Mouse (Mus musculus) CD8-positive naive resting alpha-beta T cell, adult 2 months (primary cell): Measurements from ENCODE around the gene Lrrc3c.

ENCODE experiments used
- DNase-seq, 2 experiments: peaks; one replicate each; pipeline ENCODE4 v3.0.0; 2022; ENCODE audit warnings: low read depth in 2 of 2, low spot score in 2 of 2

Lrrc3c gene

DNA sequence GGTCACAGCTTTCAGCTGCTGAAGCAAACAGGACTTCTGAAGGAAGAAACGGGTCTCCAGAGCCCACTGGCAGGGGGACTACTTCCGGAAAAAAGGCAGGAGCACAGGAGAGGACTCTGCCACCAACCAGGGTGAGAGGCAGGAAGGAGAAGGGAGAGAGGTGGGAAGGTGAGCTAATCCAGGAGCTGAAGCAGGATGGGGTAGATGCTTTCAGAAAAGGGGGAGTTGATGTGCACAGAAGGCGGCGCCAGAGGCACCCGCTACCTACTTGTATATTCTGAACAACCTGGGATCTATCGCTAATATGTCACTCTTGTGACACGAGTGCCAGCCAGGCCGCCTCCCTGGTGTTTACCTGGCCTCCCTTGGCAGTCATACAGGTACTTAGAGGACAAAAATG is at the start of gene Lrrc3c:
Lrrc3c (plus strand) TSS at position 301 of the 400 bp plus-strand sequence.
- no peak for DNase-seq

DNA sequence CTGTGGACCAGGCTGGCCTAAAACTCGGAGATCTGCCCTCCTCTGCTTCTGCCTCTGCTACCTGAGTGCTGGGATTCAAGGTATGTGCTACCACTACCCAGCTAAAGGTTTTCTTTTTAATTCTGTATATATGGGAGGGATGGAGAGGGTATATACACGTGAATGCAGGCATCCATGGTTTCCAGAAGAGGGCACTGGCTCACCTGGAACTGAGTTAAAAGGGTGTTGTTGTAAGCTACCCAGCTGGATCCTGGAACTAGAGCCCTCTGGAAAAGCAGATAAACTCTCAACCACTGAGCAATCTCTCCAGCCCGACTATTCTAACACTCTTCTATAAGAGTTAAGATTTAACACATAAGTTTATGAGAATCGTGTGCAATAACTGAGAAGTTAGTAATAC is 48.7 kb upstream of the Lrrc3c start:
- no peak for DNase-seq

DNA sequence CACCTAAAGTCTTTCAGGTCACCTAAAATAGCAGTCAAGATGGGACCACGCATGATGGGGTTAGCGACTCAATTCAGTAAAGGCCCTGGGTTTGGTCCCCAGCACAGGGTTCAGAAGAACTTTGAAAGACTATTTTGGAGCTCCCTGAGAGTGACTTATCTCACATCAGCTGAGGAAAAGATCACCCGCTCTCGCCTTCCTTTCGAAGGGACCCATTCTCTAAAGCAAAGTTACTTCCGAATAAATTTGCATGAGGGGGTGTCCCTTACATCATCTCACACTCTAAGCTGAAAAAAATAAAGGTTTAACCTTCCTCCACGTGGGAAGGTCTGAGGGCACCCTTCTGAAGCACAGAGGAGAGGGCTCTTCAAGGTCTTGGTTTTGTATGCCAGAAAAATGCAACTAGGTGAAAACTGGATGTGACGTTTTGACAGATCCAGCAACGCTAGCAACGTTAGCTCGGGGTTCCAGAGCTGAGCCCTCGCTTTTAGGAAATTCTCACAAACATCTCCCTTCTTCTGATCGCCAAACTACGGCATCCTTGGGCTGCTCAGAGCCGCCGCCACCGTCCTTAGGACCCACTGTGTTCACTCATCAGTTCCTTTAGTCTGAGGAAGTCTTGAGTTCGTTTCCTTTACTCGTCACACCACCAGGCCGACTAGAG is 47.6 kb upstream of the Lrrc3c start:
- peak; percentile 53 to 66 for DNase-seq

DNA sequence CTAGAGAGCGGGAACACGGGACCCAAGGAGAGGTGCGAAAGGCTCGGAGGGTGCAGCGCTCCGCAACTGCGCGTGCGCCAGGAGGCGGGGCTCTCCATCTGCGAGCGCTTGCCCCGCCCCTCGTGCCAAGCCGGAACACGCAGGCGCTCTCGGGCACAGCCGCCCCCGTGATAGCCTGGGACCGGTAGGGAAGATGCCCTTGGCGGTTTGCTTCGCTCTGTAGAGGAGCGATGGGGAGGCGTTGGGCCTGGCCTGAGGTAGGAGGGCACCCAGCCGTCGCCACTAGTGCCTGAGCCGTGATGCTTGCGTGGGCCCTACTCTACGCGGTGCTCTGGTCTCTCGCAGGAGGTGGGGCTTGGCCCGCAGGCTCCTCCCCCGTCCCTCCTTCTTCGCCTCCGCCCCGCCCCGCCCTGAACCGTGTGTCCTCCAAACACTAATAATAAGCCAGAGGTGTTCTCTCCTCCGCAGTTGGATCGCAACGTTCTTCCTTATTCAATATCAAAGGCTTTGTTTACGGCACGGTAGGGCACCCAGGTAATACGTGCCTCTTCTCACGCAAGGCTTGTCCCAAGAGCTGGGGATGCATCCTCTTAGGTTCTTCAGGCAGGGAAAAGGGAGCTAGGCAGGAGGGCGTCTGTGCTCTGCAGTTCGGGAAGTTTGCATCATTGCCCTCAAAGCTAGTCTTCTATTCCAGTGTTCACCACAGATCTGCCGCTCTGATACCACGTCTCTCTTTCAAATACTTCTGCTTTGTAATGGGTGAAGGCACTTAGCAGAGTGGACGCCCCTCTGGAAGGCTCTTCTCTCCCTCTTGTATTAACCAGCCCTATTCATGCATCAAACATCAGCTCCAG is 46.9 kb upstream of the Lrrc3c start, which contains the start of gene Zpbp2:
Zpbp2 (plus strand) TSS at position 123 of the 854 bp plus-strand sequence.
- DNase-seq = peak; percentile 91 to 95

DNA sequence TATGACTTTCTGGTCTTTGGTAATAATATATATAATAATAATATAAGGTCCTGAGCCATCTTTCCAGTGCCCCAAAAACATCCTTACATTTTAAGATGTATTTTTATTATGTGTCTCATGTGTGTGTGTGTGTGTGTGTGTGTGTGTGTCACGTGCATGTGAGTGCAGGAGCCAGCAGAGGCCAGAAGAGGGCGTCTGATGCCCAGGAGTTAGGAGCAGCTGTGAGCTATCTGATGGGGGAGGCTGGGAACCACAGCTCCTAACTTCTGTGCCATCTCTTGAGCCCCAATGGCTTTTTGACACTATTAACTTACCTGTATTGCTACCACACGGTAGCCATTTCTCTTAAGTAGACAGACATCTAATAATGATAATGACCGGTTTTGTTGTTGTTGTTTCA is 44.1 kb upstream of the Lrrc3c start:
- DNase-seq = no peak

DNA sequence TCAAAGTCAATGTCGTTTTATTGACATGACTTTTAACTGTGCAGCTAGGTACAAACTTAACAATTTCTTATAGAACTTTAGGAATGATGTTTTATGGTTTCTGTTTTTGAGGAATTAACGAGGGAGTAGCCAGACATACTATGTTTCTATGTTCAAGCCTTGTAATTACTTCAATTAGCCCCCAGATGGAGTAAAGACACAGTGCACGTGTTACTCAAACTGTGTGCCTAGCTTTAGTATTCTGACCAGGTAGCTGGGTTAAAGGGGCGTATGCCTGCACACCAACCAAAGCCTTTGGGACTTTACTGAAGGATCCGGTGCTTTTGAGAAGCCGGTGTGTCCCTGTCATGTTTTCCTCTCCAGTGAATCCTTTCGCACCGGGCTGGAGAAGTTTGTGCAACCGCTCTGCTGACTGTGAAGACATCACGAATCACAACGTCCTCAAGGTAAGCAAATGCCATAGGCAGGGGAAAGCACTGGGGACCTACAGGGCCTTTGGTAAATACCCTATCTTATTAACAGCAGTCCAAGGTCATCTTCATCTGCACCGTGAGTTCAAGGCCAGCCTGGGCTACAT is 42.9 kb upstream of the Lrrc3c start:
- DNase-seq = no peak

DNA sequence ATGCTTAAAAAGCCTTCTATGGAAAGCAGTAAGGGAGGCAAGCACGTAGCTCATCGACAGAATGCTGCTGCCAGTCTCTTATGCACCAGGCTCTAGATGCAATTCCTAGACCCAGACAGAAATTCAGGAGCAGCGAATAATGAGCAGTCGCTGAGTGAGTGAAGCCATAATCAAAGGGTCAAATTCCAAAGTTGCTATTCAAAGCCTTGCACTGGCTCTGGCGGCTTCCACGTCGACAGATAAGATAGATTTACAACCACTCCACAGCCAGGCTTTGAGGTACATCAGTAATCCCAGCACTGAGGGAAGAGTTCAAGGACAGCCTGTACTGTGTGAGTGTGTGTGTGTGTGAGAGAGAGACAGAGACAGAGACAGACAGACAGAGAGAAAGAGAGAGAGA is 37.1 kb upstream of the Lrrc3c start:
- DNase-seq = no peak

DNA sequence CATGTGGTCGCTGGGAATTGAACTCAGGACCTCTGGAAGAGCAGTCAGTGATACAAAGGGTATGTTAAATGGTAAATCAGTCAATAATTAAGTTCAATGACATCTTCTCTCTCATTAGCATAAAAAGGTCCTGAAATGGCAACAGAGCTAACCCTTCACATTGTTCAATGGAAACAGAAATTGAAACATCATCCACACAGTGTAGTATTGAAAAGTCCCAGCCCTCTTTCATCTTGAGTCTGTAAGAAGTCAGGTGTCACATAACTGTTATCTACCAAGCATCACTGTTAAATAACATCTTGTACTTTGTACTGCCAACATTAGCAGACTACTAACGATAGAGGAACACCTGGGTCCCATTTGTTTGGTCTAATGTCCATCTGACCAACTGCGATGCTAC is 35.1 kb upstream of the Lrrc3c start:
- DNase-seq = no peak

DNA sequence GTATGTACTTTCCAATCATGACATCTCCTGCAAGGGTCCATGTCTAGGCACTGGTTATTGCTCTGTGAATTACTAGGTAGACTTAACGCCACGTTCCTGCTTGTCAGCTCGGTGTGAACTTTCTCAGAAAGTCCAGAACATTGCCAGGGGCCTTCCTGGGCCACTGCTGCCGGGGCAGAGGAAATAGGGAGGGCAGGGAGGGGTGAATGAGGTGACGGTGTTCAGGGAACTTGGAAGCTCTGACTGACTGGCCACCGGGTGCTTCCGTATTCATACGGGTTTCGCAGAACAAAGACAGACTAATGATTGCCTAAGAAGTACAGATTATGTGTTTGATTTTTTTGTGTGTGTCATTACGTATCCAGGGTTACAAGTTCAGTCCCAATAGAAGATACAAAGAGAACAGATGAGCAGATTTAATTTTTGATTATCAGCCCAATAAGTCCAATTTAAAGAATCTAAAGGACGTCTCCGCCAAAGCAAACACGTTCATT is 34.1 kb upstream of the Lrrc3c start:
- no peak for DNase-seq

DNA sequence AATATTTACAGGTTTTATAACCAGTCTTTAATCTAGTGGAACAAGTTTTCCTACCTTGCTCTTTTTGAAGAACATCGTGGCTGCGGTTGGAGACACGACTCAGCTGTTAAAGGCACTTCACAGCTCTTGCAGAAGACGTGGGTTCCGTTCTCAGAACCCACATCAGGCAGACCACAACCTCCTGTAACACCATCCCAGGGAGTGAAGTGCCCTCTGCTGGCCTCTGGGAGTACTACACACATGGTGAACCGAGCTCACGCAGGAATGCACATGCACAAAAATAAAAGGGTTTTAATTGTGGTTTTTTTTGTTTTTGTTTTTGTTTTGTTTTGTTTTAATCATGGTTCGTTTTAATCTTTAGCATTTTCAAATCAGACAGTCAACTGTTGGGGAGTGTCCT is 29.8 kb upstream of the Lrrc3c start:
- DNase-seq = peak; percentile 64 to 71

DNA sequence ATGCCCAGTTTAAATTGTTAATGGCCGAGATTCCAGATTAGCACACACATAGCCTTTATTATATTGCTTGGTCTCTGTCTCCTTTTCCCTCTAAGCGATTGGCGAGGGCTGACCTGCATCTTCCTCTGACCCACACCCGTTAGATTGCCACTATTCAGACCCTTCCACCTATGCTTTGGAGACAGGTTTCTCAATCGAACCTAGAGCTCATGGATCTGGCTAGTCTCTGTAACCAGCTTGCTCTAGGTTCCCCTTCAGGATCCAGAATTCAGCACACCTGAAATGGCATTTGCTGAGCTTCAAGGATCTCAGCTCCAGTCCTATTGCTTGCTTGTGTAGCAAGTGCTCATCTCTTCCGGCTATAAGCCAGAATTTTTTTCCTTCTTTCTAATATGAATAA is 28.6 kb upstream of the Lrrc3c start:
- DNase-seq = no peak

DNA sequence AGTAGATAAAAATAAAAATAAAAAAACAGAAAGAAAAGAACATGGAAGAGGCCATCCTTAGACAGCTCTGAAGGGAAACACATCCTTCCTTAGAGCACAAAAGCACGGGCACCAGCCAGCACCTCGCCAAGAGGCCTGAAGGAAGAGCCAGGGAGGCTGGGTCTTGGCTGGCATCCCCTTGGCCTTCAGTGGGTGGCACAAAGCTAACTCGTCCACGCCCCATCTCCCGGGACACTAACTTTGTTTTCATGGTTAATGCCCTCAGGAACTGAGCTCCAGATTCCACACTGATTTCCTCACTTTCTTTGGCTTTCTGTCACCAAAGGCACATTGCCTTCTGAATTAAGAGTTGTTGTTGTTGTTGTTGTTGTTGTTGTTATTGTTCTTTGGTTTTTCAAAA is 20.3 kb upstream of the Lrrc3c start:
- DNase-seq = no peak

DNA sequence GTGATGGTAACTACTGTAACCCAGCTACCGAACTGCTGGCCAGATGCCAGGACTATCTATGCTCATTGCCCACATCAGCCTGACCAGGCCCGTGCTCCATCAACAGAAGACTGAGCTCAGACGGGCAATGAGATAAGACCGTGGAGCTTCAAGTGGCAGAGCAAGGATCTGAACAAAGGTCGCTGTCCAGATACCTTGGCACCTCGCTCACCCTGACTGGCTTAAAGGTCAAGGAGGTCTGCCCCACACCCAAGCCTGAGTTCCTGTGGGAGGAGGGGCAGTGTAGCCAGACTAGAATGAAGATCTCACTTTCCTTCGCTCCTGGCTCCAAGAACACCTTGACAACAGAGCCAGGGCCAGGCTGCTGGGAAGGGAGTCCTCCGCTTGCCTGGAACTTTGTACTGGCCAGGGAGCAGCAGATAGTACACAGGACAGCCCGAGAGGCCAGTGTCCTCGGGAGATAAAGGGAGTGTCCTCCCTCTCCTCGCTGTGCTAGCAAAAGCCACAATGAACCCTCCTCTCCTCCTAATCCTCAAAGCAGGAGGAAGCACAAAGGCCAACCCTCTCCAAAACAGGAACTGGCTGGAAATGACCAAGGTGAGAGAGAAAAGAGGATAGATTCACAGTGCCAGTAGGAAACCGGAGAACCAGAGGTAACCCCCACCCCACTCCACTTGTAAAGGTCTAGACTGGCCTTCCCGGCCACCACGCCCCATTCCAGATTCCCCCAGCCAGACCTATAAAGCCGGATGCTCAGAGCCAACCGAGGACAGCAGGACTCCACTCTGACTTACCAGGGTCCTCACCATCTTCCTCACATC is 17.6 kb upstream of the Lrrc3c start:
- DNase-seq = no peak

DNA sequence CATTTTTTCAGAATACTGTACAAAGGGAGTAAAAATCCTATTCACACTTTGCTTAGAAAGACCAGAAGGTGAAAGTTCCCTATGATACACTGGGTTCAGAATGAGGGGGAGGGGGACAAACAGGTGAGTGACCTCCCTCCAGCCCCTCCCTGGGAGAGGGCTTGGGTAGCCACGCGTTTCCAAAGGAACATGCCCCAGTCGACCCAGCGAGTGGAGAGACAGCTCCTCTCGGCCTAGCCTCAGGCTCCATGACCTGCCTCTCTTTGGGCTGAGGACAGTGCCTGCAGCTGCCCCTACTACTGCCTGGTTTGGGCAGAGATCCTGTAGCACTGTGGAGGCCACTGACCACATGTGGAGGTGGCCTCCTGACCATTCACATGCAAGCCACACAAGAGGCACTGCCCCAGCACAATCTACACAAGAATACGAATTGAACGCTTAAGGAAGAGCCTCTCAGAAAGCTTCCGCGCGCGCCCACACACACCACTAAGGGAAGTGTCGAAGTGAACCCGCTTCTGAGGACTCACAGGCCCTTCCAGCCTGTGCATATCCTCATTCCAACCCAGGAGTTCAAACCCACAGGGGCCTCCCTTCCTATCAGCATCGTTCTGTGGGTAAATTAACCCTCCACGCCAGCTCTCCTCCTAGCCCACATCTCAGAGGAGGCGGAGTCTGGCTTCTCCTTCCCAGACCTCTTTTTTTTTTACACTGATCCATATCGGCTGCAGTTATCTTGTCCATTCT is 16.6 kb upstream of the Lrrc3c start:
- DNase-seq = no peak

DNA sequence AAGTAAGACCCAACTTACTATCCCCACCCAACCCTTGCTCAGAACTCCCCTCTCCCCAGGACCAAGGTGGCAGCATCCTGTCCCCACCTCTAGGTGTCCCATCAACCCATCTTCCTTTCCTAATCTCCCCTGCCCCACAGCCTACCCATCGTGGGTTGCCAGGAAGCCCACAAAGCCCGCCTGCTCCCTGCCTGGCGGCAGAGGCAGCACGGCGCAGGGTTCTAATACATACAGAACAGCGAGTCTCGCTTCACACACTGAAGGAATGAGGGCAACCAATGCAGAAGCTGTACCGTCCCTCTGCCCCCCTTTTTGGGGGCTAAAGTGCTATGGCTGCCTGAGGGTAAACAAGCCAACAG is 16.1 kb upstream of the Lrrc3c start:
- DNase-seq = no peak

DNA sequence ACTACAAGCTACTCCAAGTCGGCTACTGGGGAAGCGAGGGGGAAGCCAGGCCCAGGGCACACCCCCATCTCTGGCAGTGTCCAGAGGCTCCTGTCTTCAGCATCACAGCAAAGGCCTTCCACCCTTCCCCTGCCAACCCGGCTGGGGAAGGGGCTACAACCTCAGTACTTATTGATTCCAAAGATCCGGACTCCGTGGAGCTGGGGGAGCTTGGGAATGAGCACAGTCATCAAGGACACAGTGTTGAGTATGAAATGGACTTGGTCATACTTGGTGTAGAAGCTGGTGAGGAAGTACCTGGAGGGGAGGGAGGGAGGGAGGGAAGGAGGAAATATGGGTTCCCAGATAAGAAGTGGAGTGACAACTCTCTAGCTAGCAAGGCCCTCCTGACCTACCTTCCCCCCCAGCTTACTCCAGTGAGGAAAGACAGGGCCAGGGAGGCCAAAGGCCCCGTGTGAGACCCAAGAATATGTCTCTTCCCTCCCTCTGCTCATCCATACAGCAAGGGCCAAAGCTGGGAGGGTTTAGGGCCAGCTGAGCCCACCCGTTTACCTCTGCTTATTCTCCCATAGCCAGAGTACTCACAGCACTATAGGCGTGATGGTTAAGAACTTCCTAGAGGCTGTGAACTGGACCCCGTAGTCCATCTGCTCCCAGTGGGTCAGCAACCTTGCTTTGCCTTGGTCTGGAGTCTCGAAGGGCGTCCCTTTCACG is 15.4 kb upstream of the Lrrc3c start:
- no peak for DNase-seq

DNA sequence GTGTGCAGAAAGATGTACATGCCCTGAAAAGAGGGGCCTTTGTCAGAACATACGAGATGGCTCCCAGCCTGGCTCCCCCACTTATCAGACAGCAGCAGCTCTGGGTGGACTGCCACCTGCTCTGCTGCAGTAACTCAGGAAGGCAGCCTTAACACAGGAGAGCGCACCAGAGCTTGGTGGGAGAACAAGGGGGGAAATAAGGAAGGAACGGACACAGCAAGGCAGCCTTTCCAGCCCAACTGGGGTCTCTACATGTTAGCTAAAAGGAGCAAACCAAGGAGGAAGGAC is 14.9 kb upstream of the Lrrc3c start:
- DNase-seq = no peak

DNA sequence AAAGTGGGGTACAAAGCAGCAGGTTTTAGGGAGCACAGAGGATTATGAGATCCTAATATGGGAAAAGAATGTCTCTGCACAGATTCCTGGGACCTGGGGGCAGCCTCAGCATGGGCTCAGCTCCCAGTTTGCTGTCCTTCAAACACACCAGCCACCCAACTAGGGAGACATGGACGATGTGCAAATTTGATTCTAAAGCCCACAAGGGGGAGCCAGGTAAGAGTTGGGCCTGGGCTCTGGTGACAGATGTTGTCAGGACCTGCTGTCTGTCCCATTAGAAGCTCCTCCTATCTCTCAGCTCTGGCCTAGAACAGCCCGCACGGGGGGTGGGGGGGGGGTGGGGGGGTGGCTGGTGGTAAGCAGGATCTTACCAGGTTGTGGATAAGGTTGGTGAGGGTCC is 14.5 kb upstream of the Lrrc3c start:
- DNase-seq = no peak

DNA sequence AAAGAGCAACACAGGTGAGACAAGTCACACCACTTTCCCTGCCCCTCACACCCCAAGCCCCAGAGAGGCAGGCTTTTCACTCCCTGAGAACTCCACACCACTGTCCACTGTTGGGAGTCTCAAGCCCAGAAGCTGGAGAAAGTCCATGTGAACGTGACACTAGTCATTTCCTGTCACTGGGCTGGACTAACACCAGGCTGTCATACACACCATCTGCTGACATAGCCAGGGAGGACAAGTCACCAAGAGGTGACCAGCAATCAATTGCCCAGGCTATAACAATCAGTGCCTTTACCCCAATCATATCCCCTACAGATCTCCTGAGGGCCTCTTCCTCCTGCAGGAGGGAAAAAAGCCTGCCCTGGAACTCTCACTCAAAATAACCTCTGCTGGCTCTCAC is 13.9 kb upstream of the Lrrc3c start:
- DNase-seq = no peak

DNA sequence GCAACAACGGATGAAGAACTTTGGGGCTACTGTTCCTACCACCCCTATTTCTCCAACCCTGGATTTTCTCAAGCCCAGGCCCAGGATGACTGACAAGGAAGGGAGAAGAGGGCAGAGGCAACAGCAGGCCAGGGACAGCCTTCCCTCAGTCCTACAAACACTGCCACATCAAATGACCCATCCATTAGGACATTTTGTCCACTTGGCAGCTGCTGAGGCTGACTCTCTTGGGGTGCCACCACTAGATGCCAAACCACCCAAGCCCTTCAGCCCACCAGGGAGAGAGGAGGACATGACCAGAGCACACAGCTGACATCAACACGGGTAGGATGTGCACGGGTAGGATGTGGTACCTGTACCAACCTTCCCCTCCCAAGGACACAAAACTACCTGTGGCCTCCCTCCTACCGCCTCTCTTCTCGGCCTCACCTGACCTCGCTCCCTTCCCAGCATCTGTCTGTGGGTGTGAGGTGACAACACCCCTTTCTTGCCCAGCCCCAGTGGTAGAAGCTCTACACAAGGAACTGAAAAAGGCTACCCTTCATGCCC is 13.4 kb upstream of the Lrrc3c start:
- no peak for DNase-seq
